Mouse (Mus musculus): Measurements from ENCODE around the gene Itga3. TPM values are rescaled to one million over a fixed set of nuclear protein-coding genes. Genes with fewer than 3 reads are reported as not detected.
A peak's percentile ranks its signal among the peaks of the same experiment; 100 is the strongest.

Gene Itga3
- polyA plus RNA-seq, 1 experiment, result 86.4 TPM

- H3K36me3 ChIP-seq (ENCODE audit: control insufficient read depth, insufficient read depth, low read length, poor library complexity, severe bottlenecking), result no peaks in the 10 kb centered on the region
- H3K9ac ChIP-seq (ENCODE audit: low read depth, poor library complexity, severe bottlenecking), result peak overlapping the region; percentile 81
- 0 out of 2 replicates have a peak overlapping the region, but pooled peaks have one; percentile 5 for H3K27ac ChIP-seq (ENCODE audit: insufficient read depth, low read length)
- peaks cover 14% of the 10 kb centered on the region for H3K4me1 ChIP-seq (ENCODE audit: control insufficient read depth, insufficient read depth, low read length)
- H3K27me3 ChIP-seq (ENCODE audit: control insufficient read depth, insufficient read depth, low read length, poor library complexity, severe bottlenecking), result no peaks in the 10 kb centered on the region
- H3K4me3 ChIP-seq (ENCODE audit: low read depth, low read length), result peak overlapping the region; percentile 74
- TF ChIP-seq EP300 (IDR thresholded peaks at IDR 0.05; ENCODE audit: insufficient read depth, low read depth, low read length) (no peak), CTCF (IDR thresholded peaks at IDR 0.05; ENCODE audit: low read depth, low read length) (peak; percentile 47), POLR2A (IDR thresholded peaks at IDR 0.05; ENCODE audit: insufficient read depth, low read length) (no peak)
- H3K9me3 ChIP-seq (replicated peaks; ENCODE audit: control insufficient read depth, insufficient read depth, low read length, poor library complexity, severe bottlenecking), result no peaks in the 10 kb centered on the region
Observed at GRCm38 (mm10) chr11:95076041-95076535, 513 bp downstream of the Itga3 start.

- no peak overlapping the region for H3K27ac ChIP-seq (ENCODE audit: insufficient read depth, low read length)
- H3K9me3 ChIP-seq (replicated peaks; ENCODE audit: control insufficient read depth, insufficient read depth, low read length, poor library complexity, severe bottlenecking), result no peaks in the 10 kb centered on the region
- peak overlapping the region; percentile 74 for H3K4me3 ChIP-seq (ENCODE audit: low read depth, low read length)
- H3K4me1 ChIP-seq (ENCODE audit: control insufficient read depth, insufficient read depth, low read length), result peaks cover 15% of the 10 kb centered on the region
- no peaks in the 10 kb centered on the region for H3K27me3 ChIP-seq (ENCODE audit: control insufficient read depth, insufficient read depth, low read length, poor library complexity, severe bottlenecking)
- peak overlapping the region; percentile 81 for H3K9ac ChIP-seq (ENCODE audit: low read depth, poor library complexity, severe bottlenecking)
- H3K36me3 ChIP-seq (ENCODE audit: control insufficient read depth, insufficient read depth, low read length, poor library complexity, severe bottlenecking), result no peaks in the 10 kb centered on the region
- no peak for TF ChIP-seq CTCF (IDR thresholded peaks at IDR 0.05; ENCODE audit: low read depth, low read length)
- TF ChIP-seq EP300 (IDR thresholded peaks at IDR 0.05; ENCODE audit: insufficient read depth, low read depth, low read length), result 0 out of 2 replicates have a peak, but pooled peaks have one; percentile 12
Observed at GRCm38 (mm10) chr11:95075197-95076040, 1.2 kb downstream of the Itga3 start.

GRCm38 (mm10) chr11:95074694-95075093 is 1.9 kb downstream of the Itga3 start:
- no peak overlapping the region for H3K27ac ChIP-seq (ENCODE audit: insufficient read depth, low read length)
- no peaks in the 10 kb centered on the region for H3K27me3 ChIP-seq (ENCODE audit: control insufficient read depth, insufficient read depth, low read length, poor library complexity, severe bottlenecking)
- H3K9me3 ChIP-seq (replicated peaks; ENCODE audit: control insufficient read depth, insufficient read depth, low read length, poor library complexity, severe bottlenecking), result no peaks in the 10 kb centered on the region
- H3K36me3 ChIP-seq (ENCODE audit: control insufficient read depth, insufficient read depth, low read length, poor library complexity, severe bottlenecking), result no peaks in the 10 kb centered on the region
- TF ChIP-seq CTCF (IDR thresholded peaks at IDR 0.05; ENCODE audit: low read depth, low read length) (no peak), EP300 (IDR thresholded peaks at IDR 0.05; ENCODE audit: insufficient read depth, low read depth, low read length) (no peak), POLR2A (IDR thresholded peaks at IDR 0.05; ENCODE audit: insufficient read depth, low read length) (no peak)
- peaks cover 19% of the 10 kb centered on the region for H3K4me1 ChIP-seq (ENCODE audit: control insufficient read depth, insufficient read depth, low read length)
- H3K9ac ChIP-seq (ENCODE audit: low read depth, poor library complexity, severe bottlenecking), result no peak overlapping the region
- no peak overlapping the region for H3K4me3 ChIP-seq (ENCODE audit: low read depth, low read length)

GRCm38 (mm10) chr11:95073835-95074234 is 2.8 kb downstream of the Itga3 start:
- Histone ChIP-seq H3K36me3 (ENCODE audit: control insufficient read depth, insufficient read depth, low read length, poor library complexity, severe bottlenecking) (no peaks in the 10 kb centered on the region), H3K9me3 (replicated peaks; ENCODE audit: control insufficient read depth, insufficient read depth, low read length, poor library complexity, severe bottlenecking) (no peaks in the 10 kb centered on the region), H3K9ac (ENCODE audit: low read depth, poor library complexity, severe bottlenecking) (no peak overlapping the region), H3K4me3 (ENCODE audit: low read depth, low read length) (no peak overlapping the region), H3K27me3 (ENCODE audit: control insufficient read depth, insufficient read depth, low read length, poor library complexity, severe bottlenecking) (no peaks in the 10 kb centered on the region), H3K27ac (ENCODE audit: insufficient read depth, low read length) (no peak overlapping the region), H3K4me1 (ENCODE audit: control insufficient read depth, insufficient read depth, low read length) (peaks cover 19% of the 10 kb centered on the region)
- no peak for TF ChIP-seq EP300 (IDR thresholded peaks at IDR 0.05; ENCODE audit: insufficient read depth, low read depth, low read length)
- no peak for TF ChIP-seq POLR2A (IDR thresholded peaks at IDR 0.05; ENCODE audit: insufficient read depth, low read length)
- TF ChIP-seq CTCF (IDR thresholded peaks at IDR 0.05; ENCODE audit: low read depth, low read length), result no peak

- no peaks in the 10 kb centered on the region for H3K27me3 ChIP-seq (ENCODE audit: control insufficient read depth, insufficient read depth, low read length, poor library complexity, severe bottlenecking)
- no peak overlapping the region for H3K4me3 ChIP-seq (ENCODE audit: low read depth, low read length)
- no peak for TF ChIP-seq CTCF (IDR thresholded peaks at IDR 0.05; ENCODE audit: low read depth, low read length)
- TF ChIP-seq POLR2A (IDR thresholded peaks at IDR 0.05; ENCODE audit: insufficient read depth, low read length), result no peak
- no peak for TF ChIP-seq EP300 (IDR thresholded peaks at IDR 0.05; ENCODE audit: insufficient read depth, low read depth, low read length)
- H3K27ac ChIP-seq (ENCODE audit: insufficient read depth, low read length), result no peak overlapping the region
- H3K4me1 ChIP-seq (ENCODE audit: control insufficient read depth, insufficient read depth, low read length), result peaks cover 18% of the 10 kb centered on the region
- peak overlapping the region; percentile 22; the same call in 1 of the 2 replicates for H3K9ac ChIP-seq (ENCODE audit: low read depth, poor library complexity, severe bottlenecking)
- H3K9me3 ChIP-seq (replicated peaks; ENCODE audit: control insufficient read depth, insufficient read depth, low read length, poor library complexity, severe bottlenecking), result no peaks in the 10 kb centered on the region
- H3K36me3 ChIP-seq (ENCODE audit: control insufficient read depth, insufficient read depth, low read length, poor library complexity, severe bottlenecking), result no peaks in the 10 kb centered on the region
Observed at GRCm38 (mm10) chr11:95072804-95073203, 3.8 kb downstream of the Itga3 start.

GRCm38 (mm10) chr11:95072136-95072535 is 4.5 kb downstream of the Itga3 start:
- no peaks in the 10 kb centered on the region for H3K9me3 ChIP-seq (replicated peaks; ENCODE audit: control insufficient read depth, insufficient read depth, low read length, poor library complexity, severe bottlenecking)
- peak overlapping the region; percentile 22 for H3K9ac ChIP-seq (ENCODE audit: low read depth, poor library complexity, severe bottlenecking)
- H3K27ac ChIP-seq (ENCODE audit: insufficient read depth, low read length), result no peak overlapping the region
- H3K4me1 ChIP-seq (ENCODE audit: control insufficient read depth, insufficient read depth, low read length), result peaks cover 17% of the 10 kb centered on the region
- H3K27me3 ChIP-seq (ENCODE audit: control insufficient read depth, insufficient read depth, low read length, poor library complexity, severe bottlenecking), result no peaks in the 10 kb centered on the region
- TF ChIP-seq EP300 (IDR thresholded peaks at IDR 0.05; ENCODE audit: insufficient read depth, low read depth, low read length) (no peak), CTCF (IDR thresholded peaks at IDR 0.05; ENCODE audit: low read depth, low read length) (no peak), POLR2A (IDR thresholded peaks at IDR 0.05; ENCODE audit: insufficient read depth, low read length) (no peak)
- no peaks in the 10 kb centered on the region for H3K36me3 ChIP-seq (ENCODE audit: control insufficient read depth, insufficient read depth, low read length, poor library complexity, severe bottlenecking)
- no peak overlapping the region for H3K4me3 ChIP-seq (ENCODE audit: low read depth, low read length)
